Mouse (Mus musculus) forebrain, embryonic 14.5 days (tissue): ENCODE results near the gene Lrp6. TPM values are rescaled to one million over a fixed set of nuclear protein-coding genes. Genes with fewer than 3 reads are reported as not detected.

Source experiments
- ATAC-seq: fragments of 200-750 bp; cut with Nextera tagmentation; 2 replicates; pipeline ENCODE4 v1.8.0; 2017; ENCODE audit warnings: mild to moderate bottlenecking, moderate library complexity
- DNase-seq: peaks from one replicate; pipeline ENCODE4 v3.0.0-alpha.2; 2015; ENCODE audit warnings: low spot score
- H3K27ac ChIP-seq: fragments of 300-500 bp; sonication (generic); 2 replicates; pipeline ENCODE4 v1.5.1; 2014; ENCODE audit warnings: low read depth, mild to moderate bottlenecking, control low read depth, low read length, moderate library complexity
- H3K27me3 ChIP-seq: fragments of 300-500 bp; sonication (generic); replicated peaks from 2 replicates; pipeline ENCODE4 v1.6.1; 2014; ENCODE audit warnings: low read length, control low read depth, mixed read lengths; ENCODE audit not compliant: control insufficient read depth, insufficient read depth
- H3K36me3 ChIP-seq: fragments of 300-500 bp; sonication (generic); 2 replicates; pipeline ENCODE4 v1.6.1; 2014; ENCODE audit warnings: low read length, control low read depth; ENCODE audit not compliant: control insufficient read depth, insufficient read depth
- H3K4me1 ChIP-seq: fragments of 300-500 bp; sonication (generic); 2 replicates; pipeline ENCODE4 v1.6.1; 2014; ENCODE audit warnings: antibody characterized with exemption, low read length, control low read depth; ENCODE audit not compliant: control insufficient read depth, insufficient read depth
- H3K4me2 ChIP-seq: fragments of 300-500 bp; sonication (generic); 2 replicates; pipeline ENCODE4 v1.6.1; 2014; ENCODE audit warnings: mild to moderate bottlenecking, control low read depth, low read length
- H3K4me3 ChIP-seq: fragments of 300-500 bp; sonication (generic); 2 replicates; pipeline ENCODE4 v1.5.1; 2014; ENCODE audit warnings: low read depth, low read length, control low read depth
- H3K9ac ChIP-seq: fragments of 300-500 bp; sonication (generic); 2 replicates; pipeline ENCODE4 v1.6.1; 2014; ENCODE audit warnings: mild to moderate bottlenecking, low read length, control low read depth, moderate library complexity
- H3K9me3 ChIP-seq: fragments of 300-500 bp; sonication (generic); replicated peaks from 2 replicates; pipeline ENCODE4 v1.6.1; 2016; ENCODE audit warnings: low read length, control low read depth, mixed read lengths; ENCODE audit not compliant: control insufficient read depth
- WGBS: fragments of 180-500 bp; shearing (Covaris S2); extraction: QIAGEN DNeasy Blood & Tissue Kit; methylation state at CpG from one replicate; pipeline ENCODE4 v1.1.7; 2014; 5-methylcytosine and 5-hydroxymethylcytosine counted together
- polyA plus RNA-seq: library from polyadenylated mRNA; unstranded; fragments of >200 nt; fragmentation: Nextera tagmentation; extraction: Ambion mirVana; gene quantifications from 2 replicates; pipeline ENCODE4 v1.2.1, GENCODE M21; 2014

Lrp6 gene
- polyA plus RNA-seq, 1 experiment from 2014 or later: 20.9 TPM

- no peak overlapping the region for H3K4me2 ChIP-seq
- DNase-seq (no peak), ATAC-seq (no peak)
- H3K4me3 ChIP-seq: no peak overlapping the region
- no peak overlapping the region for H3K27ac ChIP-seq
- H3K4me1 ChIP-seq: no peaks in the 10 kb centered on the region
- no peak overlapping the region for H3K9ac ChIP-seq
- no peaks in the 10 kb centered on the region for H3K9me3 ChIP-seq
- H3K27me3 ChIP-seq: no peaks in the 10 kb centered on the region
- H3K36me3 ChIP-seq: 0 out of 2 replicates have a peak, but pooled peaks cover 6% of the 10 kb centered on the region
These were observed 23.2 kb downstream of the Lrp6 start for GRCm38 (mm10) chr6:134543607-134544006.

- H3K27ac ChIP-seq: no peak overlapping the region
- H3K4me2 ChIP-seq: no peak overlapping the region
- DNase-seq: no peak
- 92% methylated on average over 2 of the region's 2 CpGs for WGBS
- H3K4me3 ChIP-seq: no peak overlapping the region
- H3K27me3 ChIP-seq: no peaks in the 10 kb centered on the region
- H3K9me3 ChIP-seq: no peaks in the 10 kb centered on the region
- no peaks in the 10 kb centered on the region for H3K4me1 ChIP-seq
- no peak for ATAC-seq
- no peak overlapping the region for H3K9ac ChIP-seq
- 0 out of 2 replicates have a peak, but pooled peaks cover 6% of the 10 kb centered on the region for H3K36me3 ChIP-seq
These were observed 24.4 kb downstream of the Lrp6 start for GRCm38 (mm10) chr6:134542374-134542773.

GRCm38 (mm10) chr6:134540161-134540560 lies 26.6 kb downstream of the Lrp6 start:
- 76% methylated on average over 6 of the region's 6 CpGs for WGBS
- Histone ChIP-seq H3K9ac (no peak overlapping the region), H3K36me3 (0 out of 2 replicates have a peak, but pooled peaks cover 6% of the 10 kb centered on the region), H3K9me3 (no peaks in the 10 kb centered on the region), H3K4me3 (no peak overlapping the region), H3K4me1 (no peaks in the 10 kb centered on the region), H3K27me3 (no peaks in the 10 kb centered on the region), H3K4me2 (no peak overlapping the region), H3K27ac (no peak overlapping the region)
- DNase-seq (no peak), ATAC-seq (no peak)

- Histone ChIP-seq H3K4me2 (no peak overlapping the region), H3K4me3 (no peak overlapping the region), H3K9ac (no peak overlapping the region), H3K36me3 (0 out of 2 replicates have a peak, but pooled peaks cover 6% of the 10 kb centered on the region), H3K9me3 (no peaks in the 10 kb centered on the region), H3K4me1 (no peaks in the 10 kb centered on the region), H3K27ac (no peak overlapping the region), H3K27me3 (no peaks in the 10 kb centered on the region)
- DNase-seq: no peak
- WGBS: 85% methylated on average over 3 of the region's 3 CpGs
- ATAC-seq: no peak
These were observed 27.3 kb downstream of the Lrp6 start for GRCm38 (mm10) chr6:134539459-134539858.

GRCm38 (mm10) chr6:134538805-134539204 lies 28.0 kb downstream of the Lrp6 start:
- ATAC-seq (no peak), DNase-seq (no peak)
- WGBS: 90% methylated on average over 4 of the region's 4 CpGs
- Histone ChIP-seq H3K4me3 (no peak overlapping the region), H3K9ac (no peak overlapping the region), H3K36me3 (0 out of 2 replicates have a peak, but pooled peaks cover 6% of the 10 kb centered on the region), H3K4me1 (no peaks in the 10 kb centered on the region), H3K4me2 (no peak overlapping the region), H3K27ac (no peak overlapping the region), H3K9me3 (no peaks in the 10 kb centered on the region), H3K27me3 (no peaks in the 10 kb centered on the region)

GRCm38 (mm10) chr6:134537461-134538117 lies 29.2 kb downstream of the Lrp6 start:
- no peaks in the 10 kb centered on the region for H3K4me1 ChIP-seq

GRCm38 (mm10) chr6:134535169-134535568 lies 31.6 kb downstream of the Lrp6 start:
- WGBS: 57% methylated on average over 7 of the region's 7 CpGs
- H3K4me2 ChIP-seq: no peak overlapping the region
- no peaks in the 10 kb centered on the region for H3K4me1 ChIP-seq
- H3K27ac ChIP-seq: no peak overlapping the region
- DNase-seq (no peak), ATAC-seq (no peak)
- no peaks in the 10 kb centered on the region for H3K36me3 ChIP-seq
- H3K9me3 ChIP-seq: no peaks in the 10 kb centered on the region
- no peaks in the 10 kb centered on the region for H3K27me3 ChIP-seq
- no peak overlapping the region for H3K9ac ChIP-seq
- H3K4me3 ChIP-seq: no peak overlapping the region

More at GRCm38 (mm10) chr6:134537461-134538117, 29.2 kb downstream of the Lrp6 start:
- no peaks in the 10 kb centered on the region for H3K9me3 ChIP-seq
- DNase-seq (peak; percentile 43), ATAC-seq (peak; percentile 49; the same call in 1 of the 2 replicates)
- H3K27me3 ChIP-seq: no peaks in the 10 kb centered on the region
- H3K4me3 ChIP-seq: no peak overlapping the region
- H3K36me3 ChIP-seq: 0 out of 2 replicates have a peak, but pooled peaks cover 6% of the 10 kb centered on the region
- H3K27ac ChIP-seq: no peak overlapping the region
- no peak overlapping the region for H3K9ac ChIP-seq
- no peak overlapping the region for H3K4me2 ChIP-seq
- 19% methylated on average over 10 of the region's 10 CpGs for WGBS

- no peak overlapping the region for H3K4me2 ChIP-seq
- no peak overlapping the region for H3K4me3 ChIP-seq
- no peaks in the 10 kb centered on the region for H3K4me1 ChIP-seq
- no peaks in the 10 kb centered on the region for H3K9me3 ChIP-seq
- ATAC-seq: no peak
- WGBS: 94% methylated on average over 3 of the region's 3 CpGs
- no peak for DNase-seq
- no peaks in the 10 kb centered on the region for H3K27me3 ChIP-seq
- H3K9ac ChIP-seq: no peak overlapping the region
- no peak overlapping the region for H3K27ac ChIP-seq
- no peaks in the 10 kb centered on the region for H3K36me3 ChIP-seq
These were observed 33.7 kb downstream of the Lrp6 start for GRCm38 (mm10) chr6:134533021-134533420.

- no peak overlapping the region for H3K9ac ChIP-seq
- H3K4me3 ChIP-seq: no peak overlapping the region
- H3K27ac ChIP-seq: no peak overlapping the region
- H3K27me3 ChIP-seq: no peaks in the 10 kb centered on the region
- DNase-seq: no peak
- H3K4me1 ChIP-seq: no peaks in the 10 kb centered on the region
- no peaks in the 10 kb centered on the region for H3K9me3 ChIP-seq
- ATAC-seq: no peak
- no peaks in the 10 kb centered on the region for H3K36me3 ChIP-seq
- WGBS: 75% methylated on average over 1 of the region's 1 CpGs
- H3K4me2 ChIP-seq: no peak overlapping the region
These were observed 34.8 kb downstream of the Lrp6 start for GRCm38 (mm10) chr6:134531950-134532349.
